Mouse (Mus musculus): ENCODE results near the gene Lman2. TPM values are rescaled to one million over a fixed set of nuclear protein-coding genes. Genes with fewer than 3 reads are reported as not detected.

Lman2 gene
- total RNA-seq, 1 experiment from 2014 or later = 75.9 TPM

DNA sequence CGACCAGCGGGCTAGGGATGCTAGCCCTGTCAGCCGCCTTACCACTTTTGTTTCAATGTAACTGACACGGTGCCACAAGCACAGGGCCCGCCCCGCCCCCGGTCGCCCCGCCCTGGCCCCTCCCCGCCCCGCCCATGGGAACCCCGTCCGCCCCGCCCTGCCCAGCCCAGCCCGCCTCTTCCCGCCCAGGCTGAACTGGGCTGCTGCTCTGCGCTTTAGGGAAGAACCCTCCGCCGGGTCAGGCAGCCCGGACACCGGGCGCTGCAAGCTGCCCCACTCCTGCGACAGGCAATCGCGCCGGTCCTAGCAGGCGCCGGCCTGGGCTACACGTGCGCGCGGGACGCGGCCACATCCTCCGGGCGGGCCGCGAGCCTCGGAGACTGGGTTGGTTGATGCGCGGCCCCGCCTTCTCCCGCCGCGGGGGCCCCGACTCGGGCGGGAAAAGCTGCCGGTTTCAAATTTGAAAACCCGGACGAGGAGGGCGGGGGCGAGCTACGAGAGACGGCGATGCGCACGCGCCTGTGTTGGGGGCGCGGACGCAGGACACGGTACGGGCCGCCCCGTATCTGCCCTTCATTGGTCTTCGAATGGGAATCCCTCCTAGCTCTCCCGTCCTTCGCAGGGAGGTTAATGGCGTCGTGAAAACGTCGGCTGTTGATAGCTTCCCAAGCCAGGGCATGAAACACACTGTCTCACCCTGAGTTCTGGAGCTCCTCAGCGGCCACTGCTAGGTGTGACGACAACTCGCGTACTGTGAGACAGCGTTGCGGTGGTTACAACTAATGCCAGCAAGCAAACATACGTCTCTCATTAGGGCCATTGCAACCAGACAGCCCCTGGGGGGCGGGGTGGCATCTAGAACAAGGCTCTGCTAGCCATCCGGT, 32.7 kb downstream of the Lman2 start, which contains the start of gene Mxd3:
Mxd3 (minus strand) TSS at position 141 of the 884 bp plus-strand sequence.
- peak; percentile 43 for ATAC-seq (ENCODE audit: extremely low read depth, insufficient number of reproducible peaks, low FRiP score, poor library complexity, severe bottlenecking)

DNA sequence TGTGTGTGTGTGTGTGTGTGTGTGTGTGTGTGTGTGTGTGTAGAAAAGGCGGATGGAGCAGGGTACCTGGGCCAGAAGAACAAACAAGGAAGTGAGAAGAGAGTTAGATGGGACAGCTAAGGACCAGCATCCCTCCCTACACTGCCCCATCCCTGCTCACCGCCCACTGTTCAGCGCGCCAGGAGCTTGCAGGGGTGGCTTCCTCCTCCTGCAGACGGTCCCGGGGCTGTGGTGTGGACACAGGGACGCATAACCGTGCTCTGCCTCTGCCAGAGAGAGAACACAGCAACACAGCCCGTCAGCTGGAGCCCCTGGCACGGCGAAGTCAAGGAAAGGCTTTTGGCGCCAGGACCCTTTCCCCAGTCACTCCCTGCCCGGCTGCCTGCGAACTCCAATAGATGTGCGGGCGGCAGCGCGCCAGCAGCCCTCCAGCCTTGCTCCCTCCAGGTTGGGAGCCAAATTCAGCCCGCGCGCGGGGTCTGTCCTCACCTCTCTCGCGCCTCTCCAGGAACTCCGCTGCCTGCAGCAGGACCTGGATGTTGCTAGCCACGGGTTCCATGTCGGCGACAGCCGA, 33.4 kb downstream of the Lman2 start:
- no peak for ATAC-seq (ENCODE audit: extremely low read depth, insufficient number of reproducible peaks, low FRiP score, poor library complexity, severe bottlenecking)

GRCm38 (mm10) chr13:55328641-55329040, 33.9 kb downstream of the Lman2 start:
- ATAC-seq (ENCODE audit: extremely low read depth, insufficient number of reproducible peaks, low FRiP score, poor library complexity, severe bottlenecking) = no peak

- ATAC-seq (ENCODE audit: extremely low read depth, insufficient number of reproducible peaks, low FRiP score, poor library complexity, severe bottlenecking) = no peak
Measured at GRCm38 (mm10) chr13:55328171-55328570, 34.4 kb downstream of the Lman2 start.

GRCm38 (mm10) chr13:55327633-55328032, 35.0 kb downstream of the Lman2 start:
- peak; percentile 80 for ATAC-seq (ENCODE audit: extremely low read depth, insufficient number of reproducible peaks, low FRiP score, poor library complexity, severe bottlenecking)

- no peak for ATAC-seq (ENCODE audit: extremely low read depth, insufficient number of reproducible peaks, low FRiP score, poor library complexity, severe bottlenecking)
Measured at GRCm38 (mm10) chr13:55327169-55327568, 35.4 kb downstream of the Lman2 start.

DNA sequence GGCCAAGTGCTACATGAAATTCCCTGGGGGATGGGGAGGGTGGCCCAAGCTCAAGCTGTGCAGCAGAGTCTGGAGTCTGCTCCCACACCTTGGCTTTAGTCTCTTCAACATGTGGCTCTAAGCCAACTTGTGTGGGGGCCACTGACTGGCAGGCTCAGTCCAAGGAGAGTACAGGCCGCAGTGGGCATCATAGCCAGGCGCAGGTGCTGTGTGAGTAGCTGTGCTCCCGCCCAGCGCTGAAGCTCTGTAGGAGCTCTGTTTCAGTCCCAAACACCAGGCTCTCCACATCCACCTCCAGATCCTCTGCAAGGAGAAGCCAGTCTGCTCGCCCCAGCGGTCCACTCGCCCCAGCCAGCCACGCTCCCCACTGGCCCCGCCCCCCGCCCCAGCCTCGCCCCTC, 37.0 kb downstream of the Lman2 start:
- ATAC-seq (ENCODE audit: extremely low read depth, insufficient number of reproducible peaks, low FRiP score, poor library complexity, severe bottlenecking) = no peak

GRCm38 (mm10) chr13:55322130-55322825, 40.3 kb downstream of the Lman2 start:
- no peak for ATAC-seq (ENCODE audit: extremely low read depth, insufficient number of reproducible peaks, low FRiP score, poor library complexity, severe bottlenecking)

GRCm38 (mm10) chr13:55321434-55322129, 41.0 kb downstream of the Lman2 start, which contains the start of gene Rab24:
Gene Rab24 (minus strand): TSS chr13:55321946.
- ATAC-seq (ENCODE audit: extremely low read depth, insufficient number of reproducible peaks, low FRiP score, poor library complexity, severe bottlenecking) = peak; percentile 67

DNA sequence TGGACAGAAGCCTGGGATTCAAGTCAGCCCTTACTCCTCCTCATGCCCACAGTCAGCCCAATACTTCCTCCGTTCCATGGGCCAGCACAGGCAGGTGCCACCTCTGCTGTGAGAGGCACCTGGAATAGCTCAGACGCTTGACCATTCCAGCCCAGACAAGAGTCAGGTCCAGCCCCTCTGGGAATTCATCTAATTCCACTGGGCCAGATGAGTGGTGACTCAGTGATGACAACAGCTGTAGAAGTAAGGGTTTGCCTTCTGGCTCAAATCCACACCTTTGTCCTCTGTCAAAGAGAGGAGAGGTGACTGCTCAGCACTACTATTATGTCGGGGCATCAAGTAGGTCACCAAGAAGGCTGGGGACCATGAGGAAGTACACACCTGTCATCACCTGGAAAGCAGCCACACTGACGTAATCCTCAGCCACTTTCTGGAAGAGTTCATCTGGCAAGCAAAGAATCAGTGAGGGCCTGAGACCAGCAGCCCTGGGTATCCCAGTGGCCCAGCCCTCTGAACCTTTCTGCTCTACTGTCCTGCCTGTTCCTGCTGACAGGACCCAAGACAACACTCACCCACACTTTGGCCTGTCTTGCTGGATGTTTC, 42.6 kb downstream of the Lman2 start, which contains the start of gene Prelid1:
Prelid1 (plus strand) TSS at position 570 of the 603 bp plus-strand sequence.
- no peak for ATAC-seq (ENCODE audit: extremely low read depth, insufficient number of reproducible peaks, low FRiP score, poor library complexity, severe bottlenecking)

GRCm38 (mm10) chr13:55318351-55318750, 44.2 kb downstream of the Lman2 start:
- no peak for ATAC-seq (ENCODE audit: extremely low read depth, insufficient number of reproducible peaks, low FRiP score, poor library complexity, severe bottlenecking)

GRCm38 (mm10) chr13:55314891-55315412, 47.6 kb downstream of the Lman2 start:
- no peak for ATAC-seq (ENCODE audit: extremely low read depth, insufficient number of reproducible peaks, low FRiP score, poor library complexity, severe bottlenecking)

DNA sequence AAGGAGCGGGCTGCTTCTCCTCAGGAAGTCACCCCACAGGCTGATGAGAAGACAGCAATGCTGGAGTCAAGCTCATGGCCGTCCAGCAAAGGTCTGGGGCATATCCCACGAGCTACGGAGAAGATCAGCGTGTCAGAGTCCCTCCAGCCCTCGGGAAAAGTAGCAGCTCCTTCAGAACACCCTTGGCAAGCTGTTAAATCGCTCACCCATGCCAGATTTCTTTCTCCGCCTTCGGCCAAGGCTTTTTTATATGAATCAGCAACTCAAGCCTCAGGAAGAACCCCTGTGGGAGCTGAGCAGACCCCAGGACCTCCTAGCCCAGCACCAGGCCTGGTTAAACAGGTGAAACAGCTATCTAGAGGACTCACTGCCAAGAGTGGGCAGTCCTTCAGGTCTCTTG, 49.5 kb downstream of the Lman2 start:
- ATAC-seq (ENCODE audit: extremely low read depth, insufficient number of reproducible peaks, low FRiP score, poor library complexity, severe bottlenecking) = no peak

- ATAC-seq (ENCODE audit: extremely low read depth, insufficient number of reproducible peaks, low FRiP score, poor library complexity, severe bottlenecking) = no peak
Measured at GRCm38 (mm10) chr13:55312028-55312630, 50.5 kb downstream of the Lman2 start.

- no peak for ATAC-seq (ENCODE audit: extremely low read depth, insufficient number of reproducible peaks, low FRiP score, poor library complexity, severe bottlenecking)
Measured at GRCm38 (mm10) chr13:55300913-55301312, 61.7 kb downstream of the Lman2 start.

- ATAC-seq (ENCODE audit: extremely low read depth, insufficient number of reproducible peaks, low FRiP score, poor library complexity, severe bottlenecking) = no peak
Measured at GRCm38 (mm10) chr13:55296760-55297159, 65.8 kb downstream of the Lman2 start.
